Mouse (Mus musculus) liver, embryonic 14.5 days (tissue): ENCODE results near the gene Gpr3. TPM values are rescaled to one million over a fixed set of nuclear protein-coding genes. Genes with fewer than 3 reads are reported as not detected.
A peak's percentile ranks its signal among the peaks of the same experiment; 100 is the strongest.

Experiments used
- ATAC-seq: fragments of 200-750 bp; cut with Nextera tagmentation; 2 replicates; pipeline ENCODE4 v1.8.0; 2017; ENCODE audit warnings: moderate number of reproducible peaks, mild to moderate bottlenecking, moderate library complexity; ENCODE audit not compliant: insufficient read depth
- DNase-seq, 3 experiments: peaks; one replicate each; pipeline ENCODE4 v3.0.0-alpha.2; 2012 to 2013; ENCODE audit warnings: low read depth in 3 of 3, low spot score in 3 of 3
- H3K27ac ChIP-seq: fragments of 300-500 bp; sonication (generic); 2 replicates; pipeline ENCODE4 v1.5.1; 2014; ENCODE audit warnings: moderate library complexity, mild to moderate bottlenecking, control low read depth, inconsistent platforms
- H3K27me3 ChIP-seq: fragments of 300-500 bp; sonication (generic); 2 replicates; pipeline ENCODE4 v1.6.1; 2014; ENCODE audit warnings: mild to moderate bottlenecking, low read length, moderate library complexity; ENCODE audit not compliant: control insufficient read depth, insufficient read depth
- H3K36me3 ChIP-seq: fragments of 300-500 bp; sonication (generic); replicated peaks from 2 replicates; pipeline ENCODE4 v1.6.1; 2014; ENCODE audit warnings: low read depth; ENCODE audit not compliant: control insufficient read depth, insufficient read depth
- H3K4me1 ChIP-seq, 2 experiments: fragments of 200-500 bp in 1 of 2; fragments of 300-500 bp in 1 of 2; sonication (generic) in 1 of 2; replicated peaks; 2 replicates each; pipeline ENCODE4 v1.6.1; 2012 to 2014; ENCODE audit warnings: antibody characterized with exemption in 1 of 2, inconsistent platforms in 1 of 2, low read length in 1 of 2; ENCODE audit not compliant: control insufficient read depth in 2 of 2, insufficient read depth in 2 of 2
- H3K4me2 ChIP-seq: fragments of 300-500 bp; sonication (generic); 2 replicates; pipeline ENCODE4 v1.6.1; 2014; ENCODE audit warnings: low read depth, mild to moderate bottlenecking, control low read depth, moderate library complexity
- H3K4me3 ChIP-seq, 2 experiments: fragments of 200-500 bp in 1 of 2; fragments of 300-500 bp in 1 of 2; sonication (generic) in 1 of 2; 2 replicates each; pipeline ENCODE4 v1.5.1; 2012 to 2014; ENCODE audit warnings: low read depth in 2 of 2, low read length in 2 of 2, mild to moderate bottlenecking in 2 of 2, control low read depth in 1 of 2, inconsistent platforms in 1 of 2, moderate library complexity in 1 of 2; ENCODE audit not compliant: insufficient read depth in 1 of 2
- H3K9ac ChIP-seq: fragments of 300-500 bp; sonication (generic); replicated peaks from 2 replicates; pipeline ENCODE4 v1.6.1; 2014; ENCODE audit warnings: mild to moderate bottlenecking, control low read depth, moderate library complexity
- H3K9me3 ChIP-seq: fragments of 300-500 bp; sonication (generic); 2 replicates; pipeline ENCODE4 v1.6.1; 2016; ENCODE audit warnings: low read length, mixed read lengths; ENCODE audit not compliant: control insufficient read depth
- CTCF ChIP-seq: IDR thresholded peaks from 2 replicates; pipeline ENCODE4 v1.5.1; 2016; ENCODE audit warnings: antibody characterized with exemption, low read depth, control low read depth
- EP300 ChIP-seq: IDR thresholded peaks from 2 replicates; pipeline ENCODE4 v1.6.1; 2016; ENCODE audit warnings: antibody characterized with exemption, low read depth
- WGBS: fragments of 180-500 bp; shearing (Covaris S2); extraction: QIAGEN DNeasy Blood & Tissue Kit; methylation state at CpG from one replicate; pipeline ENCODE4 v1.1.7; 2014; ENCODE audit not compliant: insufficient replicate concordance; 5-methylcytosine and 5-hydroxymethylcytosine counted together
- polyA plus RNA-seq, 2 experiments: library from polyadenylated mRNA; depleted of rRNA in 1 of 2; stranded (reverse) in 1 of 2; unstranded in 1 of 2; fragments of >200 nt; fragmentation: Nextera tagmentation in 1 of 2; extraction: Ambion mirVana in 1 of 2; gene quantifications; 2 replicates each; pipeline versions ENCODE4 v1.2.1 to v1.2.3; 2012 to 2014

Gpr3 gene
- polyA plus RNA-seq, 2 experiments: not detected

DNA sequence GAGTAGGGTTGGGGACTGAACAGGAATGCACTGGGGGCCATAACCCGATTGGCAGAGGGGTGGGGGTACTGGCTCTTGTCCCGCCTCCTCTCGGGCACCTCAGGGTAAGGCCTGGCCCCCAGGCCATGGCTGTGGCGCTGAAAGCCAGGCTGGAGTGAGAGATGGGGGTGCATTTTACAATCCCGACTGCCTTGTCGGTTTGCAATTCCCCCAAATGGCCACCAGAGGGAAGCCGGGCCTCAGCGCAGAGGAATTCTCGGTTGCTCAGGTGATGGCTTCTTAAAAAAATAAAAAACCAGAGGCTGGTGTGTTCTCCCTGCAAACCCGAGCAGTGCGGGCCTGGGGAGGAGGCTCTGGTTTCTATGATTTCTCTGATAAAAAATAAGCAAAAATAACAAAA lies 3.0 kb downstream of the Gpr3 start:
- TF ChIP-seq EP300: no peak
- peak; percentile 92 for TF ChIP-seq CTCF
- WGBS: 3% methylated on average over 11 of the region's 11 CpGs
- no peak overlapping the region for H3K9ac ChIP-seq
- DNase-seq (peak in 1 of 3 experiments; percentile 48), ATAC-seq (no peak)
- H3K27me3 ChIP-seq: peaks cover 33% of the 10 kb centered on the region
- no peak overlapping the region for H3K4me2 ChIP-seq
- H3K4me1 ChIP-seq: peaks cover 0 to 5% of the 10 kb centered on the region in 2 experiments; a peak in 2 of 4 replicates
- no peaks in the 10 kb centered on the region for H3K9me3 ChIP-seq
- no peaks in the 10 kb centered on the region for H3K36me3 ChIP-seq
- H3K27ac ChIP-seq: no peak overlapping the region
- H3K4me3 ChIP-seq: no peak overlapping the region

GRCm38 (mm10) chr4:133204379-133204778 lies 8.0 kb downstream of the Gpr3 start:
- no peak overlapping the region for H3K4me2 ChIP-seq
- H3K4me1 ChIP-seq: no peaks in the 10 kb centered on the region
- H3K9ac ChIP-seq: no peak overlapping the region
- no peak for TF ChIP-seq EP300
- TF ChIP-seq CTCF: no peak
- DNase-seq: no peak
- 64% methylated on average over 7 of the region's 7 CpGs for WGBS
- no peak overlapping the region for H3K4me3 ChIP-seq
- H3K9me3 ChIP-seq: no peaks in the 10 kb centered on the region
- H3K27me3 ChIP-seq: no peaks in the 10 kb centered on the region
- H3K27ac ChIP-seq: no peak overlapping the region
- no peaks in the 10 kb centered on the region for H3K36me3 ChIP-seq
- ATAC-seq: no peak

DNA sequence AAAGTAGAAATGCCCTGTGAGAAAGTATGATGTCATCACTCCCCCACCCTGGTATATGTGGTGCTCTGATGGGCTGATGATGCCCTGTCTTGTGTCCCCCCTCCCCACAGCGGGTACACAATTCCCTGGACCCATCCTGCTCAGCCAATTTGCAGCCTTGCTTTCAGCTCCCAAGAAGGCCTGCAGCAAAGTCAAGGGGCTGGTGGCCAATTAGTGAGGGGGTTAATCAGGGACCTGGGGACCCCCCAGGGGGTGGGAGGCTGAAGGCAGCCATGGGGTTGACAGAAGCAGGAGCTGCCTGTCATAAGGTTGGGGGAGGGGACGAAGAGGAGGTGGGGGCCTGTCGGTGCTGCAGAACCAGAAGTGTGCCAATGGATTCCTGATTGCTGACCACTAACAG lies 8.7 kb downstream of the Gpr3 start:
- no peak for ATAC-seq
- no peak for TF ChIP-seq CTCF
- Histone ChIP-seq H3K27ac (no peak overlapping the region), H3K36me3 (no peaks in the 10 kb centered on the region), H3K9me3 (no peaks in the 10 kb centered on the region), H3K27me3 (no peaks in the 10 kb centered on the region), H3K4me2 (no peak overlapping the region), H3K9ac (no peak overlapping the region), H3K4me1 (no peaks in the 10 kb centered on the region), H3K4me3 (no peak overlapping the region)
- WGBS: 48% methylated on average over 3 of the region's 3 CpGs
- no peak for DNase-seq

DNA sequence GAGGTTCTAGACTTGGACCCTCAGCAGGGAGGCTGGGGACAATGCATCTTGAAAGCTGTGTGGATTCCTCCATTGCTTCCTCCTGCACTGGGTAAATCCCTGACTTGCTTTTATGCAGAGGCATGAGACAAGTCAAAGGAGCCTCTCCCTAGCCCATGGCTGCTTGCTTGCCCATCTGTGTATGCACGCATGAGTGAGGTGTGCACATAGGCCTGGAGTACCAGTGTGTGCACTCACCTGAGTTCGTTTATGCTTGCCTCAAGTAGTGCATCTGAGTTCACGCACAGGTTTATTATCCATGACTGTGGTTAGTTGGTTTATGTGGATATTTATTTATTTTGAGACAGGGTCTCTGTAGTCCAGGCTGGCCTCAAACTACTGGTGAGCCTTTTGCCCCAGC lies 10.1 kb downstream of the Gpr3 start:
- Histone ChIP-seq H3K27me3 (no peaks in the 10 kb centered on the region), H3K9ac (no peak overlapping the region), H3K4me3 (no peak overlapping the region), H3K36me3 (no peaks in the 10 kb centered on the region), H3K4me1 (no peaks in the 10 kb centered on the region), H3K27ac (no peak overlapping the region), H3K4me2 (no peak overlapping the region), H3K9me3 (no peaks in the 10 kb centered on the region)
- ATAC-seq: no peak
- 80% methylated on average over 3 of the region's 3 CpGs for WGBS
- no peak for DNase-seq
- TF ChIP-seq CTCF (no peak), EP300 (no peak)

DNA sequence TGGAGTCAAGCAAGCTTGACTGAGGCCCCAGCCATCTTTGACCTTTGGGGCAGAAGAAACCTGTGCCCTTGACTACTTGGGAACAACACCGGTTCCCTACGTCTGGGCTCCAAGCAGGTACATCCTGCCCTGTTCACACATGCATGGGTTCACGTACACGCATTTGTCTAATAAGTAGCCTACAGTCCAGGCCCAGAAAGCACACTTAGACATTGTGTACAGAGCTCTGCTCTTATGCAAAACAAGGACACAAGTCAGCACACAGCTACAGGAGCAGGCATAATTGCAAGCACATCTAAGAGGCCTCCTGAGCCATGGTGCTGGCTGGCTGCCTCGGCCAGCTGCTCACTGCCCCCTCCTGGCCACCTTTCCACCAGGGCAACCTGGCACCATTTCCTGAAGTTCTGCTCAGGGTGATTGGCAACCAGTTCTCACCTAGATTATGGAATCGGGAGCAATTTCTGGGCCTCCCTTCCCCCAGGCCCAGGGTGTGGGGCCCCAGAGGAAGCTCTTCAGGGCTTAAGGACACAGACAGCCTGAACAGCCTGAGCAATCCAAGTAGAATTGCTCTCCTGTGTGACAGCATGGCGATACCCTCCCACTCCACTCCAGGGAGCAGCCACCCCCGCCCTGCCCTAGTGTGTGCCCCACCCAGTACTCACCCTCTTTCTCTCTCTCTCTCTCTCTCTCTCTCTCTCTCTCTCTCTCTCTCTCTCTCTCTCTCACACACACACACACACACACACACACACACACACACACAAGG lies 11.1 kb downstream of the Gpr3 start:
- Histone ChIP-seq H3K4me2 (no peak overlapping the region), H3K27me3 (no peaks in the 10 kb centered on the region), H3K9me3 (no peaks in the 10 kb centered on the region), H3K4me3 (no peak overlapping the region), H3K9ac (no peak overlapping the region), H3K27ac (no peak overlapping the region), H3K36me3 (peaks cover 2% of the 10 kb centered on the region; the same call in 1 of the 2 replicates), H3K4me1 (no peaks in the 10 kb centered on the region)
- ATAC-seq: no peak
- TF ChIP-seq EP300: no peak
- peak; percentile 81 for TF ChIP-seq CTCF
- DNase-seq: no peak
- WGBS: 66% methylated on average over 8 of the region's 8 CpGs
